Mouse (Mus musculus) hematopoietic multipotent progenitor cell, adult 10-12 weeks (in vitro differentiated cells): ENCODE data around the gene Trim69. TPM values are rescaled to one million over a fixed set of nuclear protein-coding genes. Genes with fewer than 3 reads are reported as not detected.

Source experiments
- polyA plus RNA-seq: library from polyadenylated mRNA; stranded (reverse); fragments of >175 nt; gene quantifications from 2 replicates; pipeline ENCODE4 v1.2.3, GENCODE M21; 2012; ENCODE audit warnings: low replicate concordance

Trim69 gene
- polyA plus RNA-seq = not detected in 2 replicates

GRCm38 (mm10) chr2:122160680-122161079, at the start of gene Trim69:
TSS of gene Trim69 (plus strand) at chr2:122160700.

GRCm38 (mm10) chr2:122117961-122118958, 42.2 kb upstream of the Trim69 start, which contains the start of gene Spg11:
TSS of gene Spg11 (minus strand) at chr2:122118386.

GRCm38 (mm10) chr2:122147508-122148241, 12.8 kb upstream of the Trim69 start, which contains the start of gene B2m:
TSS of gene B2m (plus strand) at chr2:122147686.

GRCm38 (mm10) chr2:122186106-122186505, 25.6 kb downstream of the Trim69 start, which contains the start of the genes Patl2 and Terb2:
TSS of gene Patl2 (minus strand) at chr2:122186189.
TSS of gene Terb2 (plus strand) at chr2:122186272.

Other genes starting within 250 kb of the Trim69 start
- gene Ctdspl2, start 204.7 kb upstream of the Trim69 start, polyA plus RNA-seq = 1.1 and 3.8 TPM in 2 replicates
- gene Mageb3, start 204.6 kb upstream of the Trim69 start, polyA plus RNA-seq = not detected in 2 replicates
- 20.5 and 44.1 TPM in 2 replicates for gene Eif3j1, start 132.2 kb upstream of the Trim69 start, polyA plus RNA-seq
- 3.0 and 3.7 TPM in 2 replicates for gene Spg11, start 42.3 kb upstream of the Trim69 start, polyA plus RNA-seq
- 237 and 274 TPM in 2 replicates for gene B2m, start 13.0 kb upstream of the Trim69 start, polyA plus RNA-seq
- gene Patl2, start 25.5 kb downstream of the Trim69 start, polyA plus RNA-seq = not detected in 2 replicates
- not detected in 2 replicates for gene Terb2, start 25.6 kb downstream of the Trim69 start, polyA plus RNA-seq
- 6.1 and 6.2 TPM in 2 replicates for gene Sord, start 74.0 kb downstream of the Trim69 start, polyA plus RNA-seq
- not detected in 2 replicates for gene Duox2, start 137.7 kb downstream of the Trim69 start, polyA plus RNA-seq
- not detected in 2 replicates for gene Duoxa2, start 138.2 kb downstream of the Trim69 start, polyA plus RNA-seq
- gene Duoxa1, start 153.0 kb downstream of the Trim69 start, polyA plus RNA-seq = not detected in 2 replicates
- not detected in 2 replicates for gene Duox1, start 155.0 kb downstream of the Trim69 start, polyA plus RNA-seq
- 8.2 and 25.6 TPM in 2 replicates for gene Shf, start 208.5 kb downstream of the Trim69 start, polyA plus RNA-seq